Mouse (Mus musculus) stomach, embryonic 16.5 days (tissue): ENCODE data around the gene Romo1. TPM values are rescaled to one million over a fixed set of nuclear protein-coding genes. Genes with fewer than 3 reads are reported as not detected.
"Not testable (repeated sequence)": the region's sequence is repeated elsewhere in the genome, so short reads cannot be mapped to it uniquely, and the experiment has no call there.

Experiments
- ATAC-seq: fragments of 200-750 bp; cut with Nextera tagmentation; 2 replicates; pipeline ENCODE4 v1.8.0; 2017; ENCODE audit warnings: moderate number of reproducible peaks, moderate TSS enrichment; ENCODE audit not compliant: insufficient read depth, low FRiP score
- H3K27ac ChIP-seq: fragments of 300-500 bp; sonication (generic); 2 replicates; pipeline ENCODE4 v1.5.1; 2014; ENCODE audit warnings: low read length
- H3K27me3 ChIP-seq: fragments of 300-500 bp; sonication (generic); 2 replicates; pipeline ENCODE4 v1.6.1; 2014; ENCODE audit warnings: low read length, control low read depth, mixed read lengths; ENCODE audit not compliant: control insufficient read depth, insufficient read depth
- H3K36me3 ChIP-seq: fragments of 300-500 bp; sonication (generic); 2 replicates; pipeline ENCODE4 v1.6.1; 2014; ENCODE audit warnings: low read length; ENCODE audit not compliant: control insufficient read depth, insufficient read depth
- H3K4me1 ChIP-seq: fragments of 300-500 bp; sonication (generic); 2 replicates; pipeline ENCODE4 v1.6.1; 2014; ENCODE audit warnings: low read length, control low read depth, mixed read lengths; ENCODE audit not compliant: control insufficient read depth, insufficient read depth
- H3K4me2 ChIP-seq: fragments of 300-500 bp; sonication (generic); 2 replicates; pipeline ENCODE4 v1.6.1; 2014; ENCODE audit warnings: low read depth, low read length, mixed read lengths
- H3K4me3 ChIP-seq: fragments of 300-500 bp; sonication (generic); replicated peaks from 2 replicates; pipeline ENCODE4 v1.5.1; 2014; ENCODE audit warnings: mild to moderate bottlenecking, low read length
- H3K9ac ChIP-seq: fragments of 300-500 bp; sonication (generic); 2 replicates; pipeline ENCODE4 v1.6.1; 2014; ENCODE audit warnings: low read length
- H3K9me3 ChIP-seq: fragments of 300-500 bp; sonication (generic); replicated peaks from 2 replicates; pipeline ENCODE4 v1.6.1; 2016; ENCODE audit warnings: low read length, control low read depth; ENCODE audit not compliant: control insufficient read depth
- WGBS: fragments of 180-500 bp; shearing (Covaris S2); extraction: QIAGEN DNeasy Blood & Tissue Kit; methylation state at CpG from one replicate; pipeline ENCODE4 v1.1.7; 2014; 5-methylcytosine and 5-hydroxymethylcytosine counted together
- polyA plus RNA-seq: library from polyadenylated mRNA; unstranded; fragments of >200 nt; fragmentation: Nextera tagmentation; extraction: Ambion mirVana; gene quantifications from 2 replicates; pipeline ENCODE4 v1.2.1, GENCODE M21; 2015

Gene Romo1
- polyA plus RNA-seq = 302 and 344 TPM in 2 replicates

DNA sequence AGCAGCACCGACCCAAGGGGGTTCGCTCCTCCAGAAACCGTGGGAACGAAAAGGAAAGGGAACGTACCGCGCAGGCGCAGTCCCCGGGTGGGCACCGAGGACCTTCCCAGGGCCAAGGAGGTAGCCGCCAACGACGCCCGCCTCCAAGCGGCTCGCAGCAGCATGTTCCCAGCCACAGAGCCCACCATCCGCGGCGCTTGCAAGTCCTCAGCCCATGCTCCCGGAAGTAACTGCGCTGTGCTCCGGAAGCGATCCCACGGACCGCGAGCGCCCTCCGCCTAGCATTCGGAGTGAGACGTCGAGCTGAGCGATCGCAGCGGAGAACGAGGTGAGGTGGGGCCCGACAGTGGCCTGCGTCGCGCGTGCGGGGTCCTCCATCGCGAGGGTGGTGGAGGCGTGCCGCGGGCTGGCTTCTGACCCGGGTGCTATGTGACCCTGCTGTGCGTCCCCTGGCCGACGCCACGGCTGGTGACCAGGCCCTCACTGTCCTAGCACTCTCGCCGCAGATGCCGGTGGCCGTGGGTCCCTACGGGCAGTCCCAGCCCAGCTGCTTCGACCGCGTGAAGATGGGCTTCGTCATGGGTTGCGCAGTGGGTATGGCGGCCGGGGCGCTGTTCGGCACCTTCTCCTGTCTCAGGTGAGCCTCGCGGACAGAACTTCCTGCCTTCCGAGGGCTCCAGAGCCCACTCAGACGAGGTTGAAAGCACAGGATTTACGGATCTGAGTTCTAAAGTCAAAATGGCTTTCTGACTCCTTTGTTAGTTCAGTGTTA, at the start of gene Romo1, which contains the start of gene Nfs1:
Romo1 (plus strand) TSS at position 87 of the 772 bp plus-strand sequence.
Nfs1 (minus strand) TSS at position 234 of the 772 bp plus-strand sequence.
- WGBS = under 1% methylated on average over 70 of the region's 70 CpGs
- ATAC-seq = peak; percentile 95

GRCm38 (mm10) chr2:156110627-156111357, 33.0 kb upstream of the Romo1 start:
- peak overlapping the region; percentile 66 for H3K4me2 ChIP-seq
- H3K36me3 ChIP-seq = no peaks in the 10 kb centered on the region
- H3K9me3 ChIP-seq = no peaks in the 10 kb centered on the region
- ATAC-seq = peak; percentile 62; the same call in 1 of the 2 replicates
- under 1% methylated on average over 16 of the region's 16 CpGs for WGBS
- no peaks in the 10 kb centered on the region for H3K27me3 ChIP-seq
- H3K27ac ChIP-seq = peak overlapping the region; percentile 89
- H3K4me1 ChIP-seq = peaks cover 5% of the 10 kb centered on the region
- H3K9ac ChIP-seq = peak overlapping the region; percentile 98
- peak overlapping the region; percentile 74 for H3K4me3 ChIP-seq

More for the DNA sequence above, at the start of gene Romo1, which contains the start of gene Nfs1:
- peaks cover 9% of the 10 kb centered on the region for H3K4me1 ChIP-seq
- peak within 1 kb of the TSS; percentile 94 for H3K27ac ChIP-seq
- peak within 1 kb of the TSS; percentile 79 for H3K4me2 ChIP-seq
- no peaks in the 10 kb centered on the region for H3K9me3 ChIP-seq
- H3K36me3 ChIP-seq = peaks cover 9% of the 10 kb centered on the region
- no peaks in the 10 kb centered on the region for H3K27me3 ChIP-seq
- peak within 1 kb of the TSS; percentile 92 for H3K9ac ChIP-seq
- peak within 1 kb of the TSS; percentile 89 for H3K4me3 ChIP-seq

GRCm38 (mm10) chr2:156111358-156112079, 32.3 kb upstream of the Romo1 start, which contains the start of the genes Cpne1 and Rbm12:
Gene Cpne1 (minus strand): TSS chr2:156111965.
Gene Rbm12 (minus strand): TSS chr2:156111978.
- under 1% methylated on average over 74 of the region's 74 CpGs for WGBS
- H3K9ac ChIP-seq = peak within 1 kb of the TSS; percentile 98
- ATAC-seq = peak; percentile 95

DNA sequence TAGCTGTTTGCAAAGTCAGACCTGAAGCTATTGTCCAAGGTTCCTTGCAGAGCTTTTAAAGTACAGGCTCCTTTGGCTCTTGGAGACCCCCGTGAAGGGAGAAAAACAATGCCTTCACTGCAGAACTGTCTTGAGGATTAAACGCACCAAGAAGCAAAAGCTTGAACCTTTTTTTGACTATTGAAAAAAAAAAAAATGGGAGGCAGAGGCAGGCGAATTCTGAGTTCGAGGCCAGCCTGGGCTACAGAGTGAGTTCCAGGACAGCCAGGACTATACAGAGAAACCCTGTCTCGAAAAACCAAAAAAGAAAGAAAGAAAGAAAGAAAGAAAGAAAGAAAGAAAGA, 31.8 kb upstream of the Romo1 start:
- peak overlapping the region; percentile 98 for H3K9ac ChIP-seq
- ATAC-seq = not testable (repeated sequence)
- WGBS = 20% methylated on average over 5 of the region's 5 CpGs

More at GRCm38 (mm10) chr2:156111358-156112079, 32.3 kb upstream of the Romo1 start, which contains the start of the genes Cpne1 and Rbm12:
- no peaks in the 10 kb centered on the region for H3K36me3 ChIP-seq
- H3K27ac ChIP-seq = peak within 1 kb of the TSS; percentile 89
- no peaks in the 10 kb centered on the region for H3K27me3 ChIP-seq
- H3K4me1 ChIP-seq = peaks cover 3% of the 10 kb centered on the region
- peak within 1 kb of the TSS; percentile 74 for H3K4me3 ChIP-seq
- no peaks in the 10 kb centered on the region for H3K9me3 ChIP-seq
- peak within 1 kb of the TSS; percentile 66 for H3K4me2 ChIP-seq

GRCm38 (mm10) chr2:156119566-156119965, 24.3 kb upstream of the Romo1 start:
- no peak overlapping the region for H3K4me2 ChIP-seq
- H3K27me3 ChIP-seq = no peaks in the 10 kb centered on the region
- H3K4me1 ChIP-seq = no peaks in the 10 kb centered on the region
- no peaks in the 10 kb centered on the region for H3K9me3 ChIP-seq
- H3K27ac ChIP-seq = no peak overlapping the region
- no peak overlapping the region for H3K9ac ChIP-seq
- H3K4me3 ChIP-seq = no peak overlapping the region
- H3K36me3 ChIP-seq = peaks cover 4% of the 10 kb centered on the region; the same call in 1 of the 2 replicates
- no peak for ATAC-seq

More for the DNA sequence above, 31.8 kb upstream of the Romo1 start:
- H3K4me2 ChIP-seq = peak overlapping the region; percentile 52
- H3K4me3 ChIP-seq = peak overlapping the region; percentile 74
- H3K27me3 ChIP-seq, H3K9me3 ChIP-seq, H3K36me3 ChIP-seq, H3K4me1 ChIP-seq: not testable (repeated sequence)
- H3K27ac ChIP-seq = peak overlapping the region; percentile 89

GRCm38 (mm10) chr2:156123731-156124130, 20.1 kb upstream of the Romo1 start:
- no peaks in the 10 kb centered on the region for H3K27me3 ChIP-seq
- WGBS = 87% methylated on average over 5 of the region's 5 CpGs
- H3K36me3 ChIP-seq = peaks cover 10% of the 10 kb centered on the region; the same call in 1 of the 2 replicates
- no peak overlapping the region for H3K4me2 ChIP-seq
- H3K4me3 ChIP-seq = no peak overlapping the region
- no peak overlapping the region for H3K9ac ChIP-seq
- H3K4me1 ChIP-seq = no peaks in the 10 kb centered on the region
- H3K27ac ChIP-seq = no peak overlapping the region
- H3K9me3 ChIP-seq = no peaks in the 10 kb centered on the region
- ATAC-seq = no peak

DNA sequence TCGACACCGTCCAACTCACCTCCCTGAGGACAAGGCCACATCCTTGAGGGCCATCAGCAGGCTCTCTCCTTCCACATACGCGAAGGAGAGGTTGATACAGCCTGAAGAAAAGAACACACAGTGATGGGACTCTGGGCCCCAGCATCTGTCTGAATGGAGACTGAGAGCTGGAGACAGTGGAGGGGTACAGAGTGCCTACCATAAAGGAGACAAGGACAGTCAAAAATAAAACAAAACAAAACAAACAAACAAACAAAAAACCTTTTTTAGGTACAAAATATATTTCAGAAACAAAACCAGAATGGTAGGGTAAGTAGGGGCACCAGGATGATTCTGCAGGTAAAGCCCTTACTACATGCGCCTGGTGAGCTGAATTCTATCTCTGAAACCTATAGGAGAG, 16.8 kb upstream of the Romo1 start, which contains the start of gene Gm28036:
Gm28036 (minus strand) TSS at position 101 of the 400 bp plus-strand sequence.
- Histone ChIP-seq H3K9ac (no peak within 1 kb of the TSS), H3K36me3 (peaks cover 12% of the 10 kb centered on the region; the same call in 1 of the 2 replicates), H3K9me3 (no peaks in the 10 kb centered on the region), H3K4me2 (no peak within 1 kb of the TSS), H3K4me3 (no peak within 1 kb of the TSS), H3K27me3 (no peaks in the 10 kb centered on the region), H3K27ac (no peak within 1 kb of the TSS), H3K4me1 (no peaks in the 10 kb centered on the region)
- ATAC-seq = no peak
- WGBS = 93% methylated on average over 5 of the region's 5 CpGs

DNA sequence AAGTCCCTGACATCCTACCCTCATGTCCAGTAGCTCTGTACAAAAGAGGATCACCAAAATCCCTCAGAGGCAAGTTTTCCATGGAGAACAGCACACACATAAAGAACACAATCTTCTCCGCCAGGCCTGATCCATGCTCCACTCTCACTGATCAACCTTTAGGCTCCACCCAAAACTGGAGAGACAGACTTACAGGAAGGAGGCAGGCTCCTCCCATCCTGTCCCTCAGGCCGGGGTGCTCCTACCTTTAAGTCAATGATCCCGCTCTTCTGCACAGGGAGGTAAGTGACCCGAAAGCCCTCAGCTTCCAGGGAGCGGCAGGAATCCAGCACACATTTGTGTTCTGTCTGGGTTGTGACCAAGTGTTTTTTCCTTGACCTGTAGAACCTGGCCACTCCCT, 9.7 kb upstream of the Romo1 start:
- H3K9ac ChIP-seq = no peak overlapping the region
- H3K4me2 ChIP-seq = no peak overlapping the region
- no peak overlapping the region for H3K4me3 ChIP-seq
- H3K4me1 ChIP-seq = no peaks in the 10 kb centered on the region
- no peak overlapping the region for H3K27ac ChIP-seq
- ATAC-seq = no peak
- 91% methylated on average over 5 of the region's 5 CpGs for WGBS
- H3K9me3 ChIP-seq = no peaks in the 10 kb centered on the region
- H3K27me3 ChIP-seq = no peaks in the 10 kb centered on the region
- 0 out of 2 replicates have a peak, but pooled peaks cover 3% of the 10 kb centered on the region for H3K36me3 ChIP-seq
